Mouse (Mus musculus): ENCODE results near the gene Ttyh3. TPM values are rescaled to one million over a fixed set of nuclear protein-coding genes. Genes with fewer than 3 reads are reported as not detected.

The Ttyh3 gene
- polyA plus RNA-seq, 1 experiment from 2014 or later: 56.0 TPM

DNA sequence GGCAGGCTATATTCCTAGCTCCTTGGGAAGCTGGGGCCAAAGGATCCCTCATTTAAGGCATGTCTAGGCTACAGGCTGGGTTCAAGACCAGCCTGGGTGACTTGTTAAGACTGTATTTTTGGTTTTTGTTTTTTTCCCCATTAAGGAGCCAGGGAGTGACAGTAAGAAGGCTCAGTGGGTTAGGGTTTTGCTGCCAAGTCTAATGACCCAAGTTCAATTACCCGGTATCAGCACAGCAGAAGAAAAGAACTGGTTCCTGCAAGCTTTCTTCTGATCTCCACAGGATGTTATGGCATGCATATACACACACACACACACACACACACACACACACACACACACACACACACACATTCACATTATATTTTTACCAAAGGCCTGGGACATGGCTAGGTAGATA lies 11.6 kb upstream of the Ttyh3 start:
- no peaks in the 10 kb centered on the region for H3K27me3 ChIP-seq (ENCODE audit: control insufficient read depth, insufficient read depth, low read depth, low read length)

DNA sequence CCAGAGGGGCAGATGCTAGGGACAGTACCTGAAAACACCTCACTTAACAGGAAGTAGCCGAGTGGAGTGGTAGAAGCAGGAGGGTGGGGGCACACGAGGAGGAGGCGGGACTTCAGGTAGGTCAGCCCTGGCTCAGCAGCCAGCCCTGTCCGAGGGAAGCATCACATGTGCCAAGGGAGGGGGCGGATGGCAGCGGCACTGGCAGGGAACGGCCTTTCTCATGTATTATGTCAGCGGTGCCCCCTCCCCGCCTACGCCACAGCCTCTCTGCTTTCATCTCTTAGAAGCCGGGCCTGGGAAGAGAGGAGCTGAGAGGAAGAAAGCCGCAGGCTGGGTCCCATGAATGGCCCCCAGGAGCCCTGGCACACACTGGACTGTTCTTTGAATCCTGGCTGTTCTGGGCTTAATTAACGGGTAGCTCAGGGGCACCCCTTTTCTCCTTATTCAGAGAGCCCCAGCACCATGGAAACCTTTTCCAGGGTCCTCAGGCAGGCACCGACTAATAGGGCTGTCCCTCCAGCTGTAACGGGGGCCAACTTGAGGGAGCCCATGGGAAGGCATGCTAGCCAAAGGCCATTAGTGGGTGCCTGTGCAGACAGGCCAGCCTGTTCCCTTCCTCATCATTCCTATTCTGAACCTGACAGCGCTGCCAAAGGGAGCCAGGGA lies 10.9 kb upstream of the Ttyh3 start:
- peak overlapping the region; percentile 13 for H3K9ac ChIP-seq (ENCODE audit: low read depth, low read length)
- peak overlapping the region; percentile 1; the same call in 1 of the 2 replicates for H3K4me2 ChIP-seq (ENCODE audit: low read length)
- 18% methylated on average over 16 of the region's 16 CpGs for WGBS
- H3K9me3 ChIP-seq (replicated peaks; ENCODE audit: control insufficient read depth, low read length, poor library complexity, severe bottlenecking): no peaks in the 10 kb centered on the region
- peaks cover 22% of the 10 kb centered on the region for H3K4me1 ChIP-seq (ENCODE audit: control insufficient read depth, insufficient read depth, low read length)
- peak overlapping the region; percentile 79 for H3K27ac ChIP-seq (ENCODE audit: low read length)
- H3K27me3 ChIP-seq (ENCODE audit: control insufficient read depth, insufficient read depth, low read depth, low read length): no peaks in the 10 kb centered on the region
- no peaks in the 10 kb centered on the region for H3K36me3 ChIP-seq (ENCODE audit: control insufficient read depth, insufficient read depth, low read length)
- no peak overlapping the region for H3K4me3 ChIP-seq (ENCODE audit: low read depth, low read length)
- ATAC-seq: peak; percentile 89

More for the DNA sequence above, 11.6 kb upstream of the Ttyh3 start:
- H3K4me1 ChIP-seq (ENCODE audit: control insufficient read depth, insufficient read depth, low read length): peaks cover 22% of the 10 kb centered on the region
- no peak overlapping the region for H3K4me2 ChIP-seq (ENCODE audit: low read length)
- H3K36me3 ChIP-seq (ENCODE audit: control insufficient read depth, insufficient read depth, low read length): no peaks in the 10 kb centered on the region
- peak overlapping the region; percentile 13 for H3K9ac ChIP-seq (ENCODE audit: low read depth, low read length)
- peak overlapping the region; percentile 79 for H3K27ac ChIP-seq (ENCODE audit: low read length)
- H3K4me3 ChIP-seq (ENCODE audit: low read depth, low read length): no peak overlapping the region
- 70% methylated on average over 1 of the region's 1 CpGs for WGBS
- no peak for ATAC-seq
- no peaks in the 10 kb centered on the region for H3K9me3 ChIP-seq (replicated peaks; ENCODE audit: control insufficient read depth, low read length, poor library complexity, severe bottlenecking)

DNA sequence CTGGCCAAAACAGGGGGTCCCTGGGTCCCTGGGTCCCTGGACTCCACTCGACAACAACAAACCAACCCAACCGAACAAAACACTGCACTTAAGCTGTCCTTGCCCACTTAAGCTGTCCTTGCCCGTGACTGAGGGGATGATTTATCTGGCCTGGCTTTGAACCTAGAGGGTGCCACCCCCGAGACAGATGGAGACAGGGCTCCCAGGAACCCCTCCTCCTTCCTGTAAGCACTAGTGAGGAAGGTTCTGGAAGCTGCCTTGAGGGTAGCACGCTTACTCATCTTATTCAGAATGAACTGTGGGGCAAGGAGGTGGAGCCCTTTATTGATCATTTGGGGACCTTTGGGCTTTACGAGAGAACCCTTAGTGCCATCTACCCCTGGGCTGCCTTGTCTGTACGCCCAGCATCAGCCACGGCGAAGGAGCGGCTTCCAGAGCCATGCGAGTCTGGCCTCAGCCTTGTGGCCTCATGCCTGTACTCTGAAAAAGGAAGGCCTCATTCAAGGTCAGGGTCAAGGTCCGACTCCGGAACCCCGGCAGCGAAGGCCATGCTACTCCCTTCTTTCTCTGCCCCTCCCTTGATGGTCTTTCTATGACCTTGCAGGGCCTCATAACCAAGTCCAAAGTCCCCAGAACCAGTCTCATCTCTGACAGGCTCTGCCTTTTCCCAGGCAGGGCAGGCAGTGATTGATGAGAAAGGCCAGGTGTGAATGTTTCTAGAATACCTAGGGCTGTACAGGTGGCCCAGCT lies 5.4 kb upstream of the Ttyh3 start:
- no peak overlapping the region for H3K4me2 ChIP-seq (ENCODE audit: low read length)
- H3K27me3 ChIP-seq (ENCODE audit: control insufficient read depth, insufficient read depth, low read depth, low read length): no peaks in the 10 kb centered on the region
- no peak overlapping the region for H3K27ac ChIP-seq (ENCODE audit: low read length)
- H3K4me1 ChIP-seq (ENCODE audit: control insufficient read depth, insufficient read depth, low read length): peaks cover 8% of the 10 kb centered on the region
- H3K9me3 ChIP-seq (replicated peaks; ENCODE audit: control insufficient read depth, low read length, poor library complexity, severe bottlenecking): no peaks in the 10 kb centered on the region
- no peak overlapping the region for H3K4me3 ChIP-seq (ENCODE audit: low read depth, low read length)
- no peak overlapping the region for H3K9ac ChIP-seq (ENCODE audit: low read depth, low read length)
- H3K36me3 ChIP-seq (ENCODE audit: control insufficient read depth, insufficient read depth, low read length): no peaks in the 10 kb centered on the region
- ATAC-seq: no peak
- WGBS: 87% methylated on average over 15 of the region's 15 CpGs

DNA sequence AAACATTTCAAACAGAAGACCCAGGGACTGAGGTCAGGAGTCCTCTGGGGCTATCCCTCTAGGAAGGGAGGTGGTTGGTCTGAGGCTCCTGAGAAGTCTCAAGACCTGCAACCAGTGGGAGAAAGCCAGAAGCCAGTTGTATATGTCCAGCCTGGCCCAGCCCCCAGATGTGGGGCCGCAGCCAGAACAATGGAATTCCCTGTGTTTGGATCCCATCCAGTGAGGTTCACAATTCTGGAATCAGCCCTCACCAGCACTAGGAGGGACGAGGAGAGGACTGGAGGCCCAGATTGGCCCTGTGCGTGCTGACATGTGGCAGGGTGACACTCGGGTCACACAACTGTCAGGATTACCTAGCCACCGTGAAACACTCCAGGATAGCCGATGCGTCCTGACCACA lies 3.8 kb upstream of the Ttyh3 start:
- no peak for ATAC-seq
- no peaks in the 10 kb centered on the region for H3K9me3 ChIP-seq (replicated peaks; ENCODE audit: control insufficient read depth, low read length, poor library complexity, severe bottlenecking)
- WGBS: 74% methylated on average over 7 of the region's 7 CpGs
- H3K4me1 ChIP-seq (ENCODE audit: control insufficient read depth, insufficient read depth, low read length): peaks cover 8% of the 10 kb centered on the region
- H3K4me3 ChIP-seq (ENCODE audit: low read depth, low read length): no peak overlapping the region
- H3K27ac ChIP-seq (ENCODE audit: low read length): no peak overlapping the region
- no peaks in the 10 kb centered on the region for H3K27me3 ChIP-seq (ENCODE audit: control insufficient read depth, insufficient read depth, low read depth, low read length)
- H3K9ac ChIP-seq (ENCODE audit: low read depth, low read length): no peak overlapping the region
- H3K36me3 ChIP-seq (ENCODE audit: control insufficient read depth, insufficient read depth, low read length): no peaks in the 10 kb centered on the region
- no peak overlapping the region for H3K4me2 ChIP-seq (ENCODE audit: low read length)

DNA sequence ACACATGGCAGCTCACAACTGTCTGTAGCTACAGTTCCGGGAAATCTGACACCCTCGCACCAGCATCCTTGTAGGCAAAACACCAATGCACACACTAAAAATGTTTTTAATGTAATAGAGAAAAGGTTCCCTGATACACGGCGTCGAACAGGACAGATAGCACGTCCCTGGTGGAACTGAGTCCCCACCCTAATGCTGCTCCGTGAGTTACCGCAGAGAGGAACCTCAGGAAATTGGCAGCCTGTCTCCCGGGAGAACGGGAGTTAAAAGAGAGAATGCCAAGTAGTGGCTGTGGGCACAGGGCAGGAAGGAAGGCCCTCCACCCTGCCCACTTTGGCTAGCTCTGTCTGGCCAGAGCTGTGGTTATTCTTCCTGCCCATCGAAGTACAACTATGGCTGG lies 2.4 kb upstream of the Ttyh3 start:
- Histone ChIP-seq H3K9me3 (replicated peaks; ENCODE audit: control insufficient read depth, low read length, poor library complexity, severe bottlenecking) (no peaks in the 10 kb centered on the region), H3K4me2 (ENCODE audit: low read length) (no peak overlapping the region), H3K4me1 (ENCODE audit: control insufficient read depth, insufficient read depth, low read length) (peaks cover 21% of the 10 kb centered on the region), H3K4me3 (ENCODE audit: low read depth, low read length) (no peak overlapping the region), H3K27me3 (ENCODE audit: control insufficient read depth, insufficient read depth, low read depth, low read length) (no peaks in the 10 kb centered on the region), H3K27ac (ENCODE audit: low read length) (no peak overlapping the region), H3K36me3 (ENCODE audit: control insufficient read depth, insufficient read depth, low read length) (no peaks in the 10 kb centered on the region), H3K9ac (ENCODE audit: low read depth, low read length) (no peak overlapping the region)
- WGBS: 80% methylated on average over 11 of the region's 11 CpGs
- no peak for ATAC-seq

DNA sequence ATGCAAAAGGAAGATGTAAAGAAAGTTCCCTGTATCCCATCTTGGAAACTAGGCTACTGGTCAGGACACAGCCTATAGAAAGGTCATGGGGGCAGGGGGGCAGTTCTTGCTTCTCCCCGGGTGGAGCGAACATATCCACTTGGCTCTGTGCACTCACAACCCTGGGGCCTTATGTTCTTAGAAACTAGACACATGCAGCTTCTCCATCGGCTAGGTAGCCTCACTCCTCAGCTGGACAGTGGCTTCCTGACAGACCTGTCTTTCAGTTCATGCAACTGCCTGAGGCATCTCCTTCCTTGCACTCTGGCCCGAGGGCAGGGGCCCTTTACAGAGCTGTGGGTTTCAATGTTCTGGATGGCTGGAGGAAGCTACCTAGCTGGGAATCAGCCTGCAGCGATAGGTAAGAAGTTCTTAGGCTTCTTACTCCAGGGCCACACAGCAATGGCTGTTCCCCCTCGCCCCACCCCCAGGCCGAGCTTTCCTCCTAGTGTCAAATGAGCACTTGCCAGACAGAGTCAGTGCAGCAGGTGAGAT lies 1.1 kb upstream of the Ttyh3 start:
- no peak overlapping the region for H3K4me3 ChIP-seq (ENCODE audit: low read depth, low read length)

DNA sequence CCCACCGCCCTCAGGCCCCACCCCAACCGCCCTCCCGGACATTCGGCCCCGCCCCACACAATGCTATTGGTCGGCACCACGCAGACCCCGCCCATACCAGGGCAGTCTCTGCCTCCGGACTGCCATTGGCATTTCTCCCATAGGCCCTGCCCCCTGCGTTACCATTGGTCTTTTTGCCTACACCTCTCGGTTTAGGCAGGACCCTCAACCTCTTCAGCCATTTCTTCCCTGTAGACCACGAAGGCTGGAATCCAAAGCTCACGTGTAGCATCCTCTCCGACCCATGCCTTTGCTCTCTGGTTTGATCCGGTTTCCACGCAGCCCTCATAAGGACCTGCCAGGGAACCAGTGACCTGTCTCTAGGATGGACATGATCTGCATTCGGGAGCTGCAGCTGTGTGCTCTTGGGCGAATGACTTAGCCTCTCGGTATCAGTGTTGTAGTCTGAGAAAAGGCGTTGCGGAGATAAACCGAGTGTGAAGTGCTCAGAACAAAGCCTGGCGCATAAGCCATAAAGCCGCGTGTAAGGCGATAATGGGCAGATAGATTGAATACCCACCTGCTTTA lies 353 bp upstream of the Ttyh3 start:
- H3K4me3 ChIP-seq (ENCODE audit: low read depth, low read length): peak overlapping the region; percentile 90
- no peaks in the 10 kb centered on the region for H3K36me3 ChIP-seq (ENCODE audit: control insufficient read depth, insufficient read depth, low read length)
- WGBS: 2% methylated on average over 21 of the region's 26 CpGs
- peak overlapping the region; percentile 68 for H3K9ac ChIP-seq (ENCODE audit: low read depth, low read length)
- peak overlapping the region; percentile 95 for H3K27ac ChIP-seq (ENCODE audit: low read length)
- H3K4me2 ChIP-seq (ENCODE audit: low read length): peak overlapping the region; percentile 76
- peaks cover 39% of the 10 kb centered on the region for H3K4me1 ChIP-seq (ENCODE audit: control insufficient read depth, insufficient read depth, low read length)
- H3K27me3 ChIP-seq (ENCODE audit: control insufficient read depth, insufficient read depth, low read depth, low read length): no peaks in the 10 kb centered on the region
- ATAC-seq: peak; percentile 94
- no peaks in the 10 kb centered on the region for H3K9me3 ChIP-seq (replicated peaks; ENCODE audit: control insufficient read depth, low read length, poor library complexity, severe bottlenecking)

More for the DNA sequence above, 1.1 kb upstream of the Ttyh3 start:
- H3K27me3 ChIP-seq (ENCODE audit: control insufficient read depth, insufficient read depth, low read depth, low read length): no peaks in the 10 kb centered on the region
- H3K27ac ChIP-seq (ENCODE audit: low read length): peak overlapping the region; percentile 90; the same call in 1 of the 2 replicates
- 65% methylated on average over 7 of the region's 7 CpGs for WGBS
- ATAC-seq: no peak
- H3K36me3 ChIP-seq (ENCODE audit: control insufficient read depth, insufficient read depth, low read length): no peaks in the 10 kb centered on the region
- H3K4me2 ChIP-seq (ENCODE audit: low read length): peak overlapping the region; percentile 76
- H3K9me3 ChIP-seq (replicated peaks; ENCODE audit: control insufficient read depth, low read length, poor library complexity, severe bottlenecking): no peaks in the 10 kb centered on the region
- peak overlapping the region; percentile 68; the same call in 1 of the 2 replicates for H3K9ac ChIP-seq (ENCODE audit: low read depth, low read length)
- H3K4me1 ChIP-seq (ENCODE audit: control insufficient read depth, insufficient read depth, low read length): peaks cover 34% of the 10 kb centered on the region

DNA sequence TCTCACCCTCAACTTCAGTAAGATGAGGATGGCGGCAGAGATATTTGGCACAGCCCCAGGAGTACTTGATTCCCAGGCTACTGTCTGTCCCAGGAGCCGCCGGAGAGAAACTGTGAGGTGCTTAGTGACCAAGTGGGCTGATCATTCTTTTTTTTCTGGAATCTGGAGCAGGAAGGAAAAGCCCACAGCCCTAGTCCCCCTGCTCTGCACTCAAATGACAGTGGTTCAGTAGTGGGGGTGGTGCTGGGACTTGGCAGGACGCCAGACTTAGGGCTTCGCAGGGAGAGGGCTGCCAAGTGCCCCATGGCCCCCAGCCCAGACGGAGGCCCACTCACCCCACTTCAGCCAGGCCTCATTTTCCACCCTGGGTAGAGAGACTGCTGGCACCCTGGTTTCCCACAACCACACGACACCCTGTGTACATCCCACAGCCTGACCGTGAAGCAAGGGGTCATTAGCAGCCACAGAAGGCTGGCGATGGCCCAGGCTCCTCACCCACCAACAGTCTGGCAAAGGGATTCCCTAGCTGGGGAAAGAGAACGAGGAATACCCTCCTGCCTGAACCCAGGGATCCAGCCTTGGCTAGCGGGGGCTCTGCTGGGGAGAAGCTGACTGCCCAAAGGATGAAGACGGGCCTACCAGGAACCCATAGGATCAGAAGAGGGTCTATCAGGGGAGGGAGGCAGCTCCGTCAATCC lies 861 bp downstream of the Ttyh3 start:
- Histone ChIP-seq H3K36me3 (ENCODE audit: control insufficient read depth, insufficient read depth, low read length) (no peaks in the 10 kb centered on the region), H3K9ac (ENCODE audit: low read depth, low read length) (peak overlapping the region; percentile 100), H3K4me2 (ENCODE audit: low read length) (peak overlapping the region; percentile 98), H3K27ac (ENCODE audit: low read length) (peak overlapping the region; percentile 95), H3K4me1 (ENCODE audit: control insufficient read depth, insufficient read depth, low read length) (peaks cover 42% of the 10 kb centered on the region), H3K9me3 (replicated peaks; ENCODE audit: control insufficient read depth, low read length, poor library complexity, severe bottlenecking) (no peaks in the 10 kb centered on the region), H3K4me3 (ENCODE audit: low read depth, low read length) (peak overlapping the region; percentile 90), H3K27me3 (ENCODE audit: control insufficient read depth, insufficient read depth, low read depth, low read length) (no peaks in the 10 kb centered on the region)
- 0% methylated on average over 13 of the region's 13 CpGs for WGBS
- ATAC-seq: peak; percentile 26
